Mouse (Mus musculus) brain, embryonic 14.5 days (tissue): Measurements from ENCODE around the gene Dnal4.

Source experiments
- CTCF ChIP-seq: fragments of 200-500 bp; IDR thresholded peaks from 2 replicates; pipeline ENCODE4 v1.5.1; 2012; ENCODE audit warnings: inconsistent platforms, mild to moderate bottlenecking, moderate library complexity, borderline replicate concordance; ENCODE audit not compliant: insufficient read depth, insufficient read length; ENCODE audit errors: extremely low read depth
- POLR2A ChIP-seq: fragments of 200-500 bp; IDR thresholded peaks from 2 replicates; pipeline ENCODE4 v1.6.1; 2012; ENCODE audit warnings: mild to moderate bottlenecking, inconsistent platforms, borderline replicate concordance; ENCODE audit not compliant: poor library complexity, insufficient read depth, insufficient read length, severe bottlenecking; ENCODE audit errors: extremely low read depth

DNA sequence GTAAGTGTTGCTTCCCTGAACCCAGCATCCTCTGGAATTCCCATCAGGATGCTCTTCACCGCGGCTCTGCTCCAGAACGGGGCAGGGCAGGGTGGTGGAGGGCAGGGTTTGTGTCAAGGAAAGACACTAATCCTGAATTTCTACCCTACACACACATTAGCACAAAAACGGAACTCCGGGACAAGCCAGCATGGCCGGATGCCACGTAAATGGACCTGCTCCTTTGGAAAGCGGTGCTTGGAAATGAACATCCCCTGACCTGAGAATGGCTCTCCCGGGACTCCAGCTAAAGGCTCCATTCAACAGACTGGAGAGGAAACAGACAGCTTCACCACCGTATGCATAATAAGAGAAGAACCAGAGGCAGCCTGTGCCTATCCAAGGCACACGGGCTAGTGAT lies 23.1 kb upstream of the Dnal4 start:
- TF ChIP-seq CTCF (no peak), POLR2A (no peak)
